Mouse (Mus musculus): Measurements from ENCODE around the gene Atf6b.

GRCm38 (mm10) chr17:34626062-34626772 lies 20.7 kb upstream of the Atf6b start:
- TF ChIP-seq USF1 (IDR thresholded peaks at IDR 0.05; ENCODE audit: low read depth, low read length) (no peak), CTCF (conservative IDR thresholded peaks at IDR 0.05 in 1 of 2, IDR thresholded peaks at IDR 0.05 in 1 of 2; ENCODE audit: low read depth in 2 of 2, low read length in 2 of 2) (no peak), ZC3H11A (IDR thresholded peaks at IDR 0.05; ENCODE audit: low read depth, low read length) (no peak), POLR2A (IDR thresholded peaks at IDR 0.05; ENCODE audit: low read depth, low read length) (no peak), MAZ (IDR thresholded peaks at IDR 0.05; ENCODE audit: low read depth, low read length) (no peak), EP300 (IDR thresholded peaks at IDR 0.05; ENCODE audit: low read length) (no peak), ETS1 (conservative IDR thresholded peaks at IDR 0.05; ENCODE audit: low read depth, low read length) (no peak), HCFC1 (IDR thresholded peaks at IDR 0.05; ENCODE audit: low read depth, low read length) (no peak), RCOR1 (conservative IDR thresholded peaks at IDR 0.05; ENCODE audit: low read depth, low read length) (no peak), POLR2AphosphoS2 (IDR thresholded peaks at IDR 0.05; ENCODE audit: low read depth, low read length) (no peak), JUND (conservative IDR thresholded peaks at IDR 0.05; ENCODE audit: low read depth, low read length) (no peak)

Data from CH12.LX (cell line).